Mouse (Mus musculus) retina, postnatal 1 day (tissue): ENCODE measurements around the gene Iqch.
A peak's percentile ranks its signal among the peaks of the same experiment; 100 is the strongest.

Experiments used
- DNase-seq: peaks from one replicate; pipeline ENCODE4 v3.0.0-alpha.2; 2012

The Iqch gene

GRCm38 (mm10) chr9:63602043-63602939, at the start of gene Iqch, which contains the start of gene Aagab:
Gene Iqch (minus strand): TSS chr9:63602493.
Gene Aagab (plus strand): TSS chr9:63602660.
- peak; percentile 98 for DNase-seq

- no peak for DNase-seq
Measured at GRCm38 (mm10) chr9:63651594-63651993, 49.3 kb upstream of the Iqch start.

- no peak for DNase-seq
Measured at GRCm38 (mm10) chr9:63650905-63651304, 48.6 kb upstream of the Iqch start.

GRCm38 (mm10) chr9:63649841-63650545, 47.7 kb upstream of the Iqch start:
- peak; percentile 32 for DNase-seq

GRCm38 (mm10) chr9:63648520-63648918, 46.2 kb upstream of the Iqch start:
- DNase-seq = no peak

GRCm38 (mm10) chr9:63647581-63648519, 45.6 kb upstream of the Iqch start:
- no peak for DNase-seq

- DNase-seq = no peak
Measured at GRCm38 (mm10) chr9:63645084-63645483, 42.8 kb upstream of the Iqch start.

- DNase-seq = no peak
Measured at GRCm38 (mm10) chr9:63644011-63644410, 41.7 kb upstream of the Iqch start.

GRCm38 (mm10) chr9:63641983-63642646, 39.8 kb upstream of the Iqch start:
- no peak for DNase-seq

- no peak for DNase-seq
Measured at GRCm38 (mm10) chr9:63636113-63636512, 33.8 kb upstream of the Iqch start.

- no peak for DNase-seq
Measured at GRCm38 (mm10) chr9:63633334-63633733, 31.0 kb upstream of the Iqch start.

GRCm38 (mm10) chr9:63632924-63633323, 30.6 kb upstream of the Iqch start:
- no peak for DNase-seq

- no peak for DNase-seq
Measured at GRCm38 (mm10) chr9:63632045-63632444, 29.8 kb upstream of the Iqch start.

GRCm38 (mm10) chr9:63625090-63625756, 22.9 kb upstream of the Iqch start:
- no peak for DNase-seq

GRCm38 (mm10) chr9:63623895-63624569, 21.7 kb upstream of the Iqch start:
- DNase-seq = no peak

GRCm38 (mm10) chr9:63617967-63618366, 15.7 kb upstream of the Iqch start:
- no peak for DNase-seq

GRCm38 (mm10) chr9:63614018-63614985, 12.0 kb upstream of the Iqch start:
- DNase-seq = no peak

GRCm38 (mm10) chr9:63613569-63613968, 11.3 kb upstream of the Iqch start:
- peak; percentile 31 for DNase-seq
